Mouse (Mus musculus) layer of hippocampus, adult 8-10 months (tissue): ENCODE data around the gene Mat2a. TPM values are rescaled to one million over a fixed set of nuclear protein-coding genes. Genes with fewer than 3 reads are reported as not detected.

Experiments used
- DNase-seq, 2 experiments: peaks; one replicate each; pipeline ENCODE4 v3.0.0; 2022; ENCODE audit warnings: low spot score in 2 of 2
- total RNA-seq, 4 experiments: library from RNA; stranded (reverse); gene quantifications; 2 replicates each; pipeline ENCODE4 v1.2.4; 2022

Gene Mat2a
- total RNA-seq, 4 experiments from 2014 or later = 176 to 184 (median 179) TPM

- DNase-seq = no peak
Measured at GRCm38 (mm10) chr6:72383142-72383820, 56.1 kb downstream of the Mat2a start.

Other genes starting within 250 kb of the Mat2a start
- 1 to 10 TPM; 2.5 to 3.4 (median 3.3) TPM for gene Atoh8, start 204.0 kb downstream of the Mat2a start, total RNA-seq
- not detected for gene Sftpb, start 134.9 kb downstream of the Mat2a start, total RNA-seq
- 10 to 100 TPM; 31.3 to 34.3 (median 32.4) TPM for gene Usp39, start 94.4 kb downstream of the Mat2a start, total RNA-seq
- 10 to 100 TPM; 15.6 to 19.6 (median 18.1) TPM for gene 0610030E20Rik, start 92.2 kb downstream of the Mat2a start, total RNA-seq
- 10 to 100 TPM; 10.9 to 13.4 (median 11.4) TPM for gene Tmem150a, start 84.1 kb downstream of the Mat2a start, total RNA-seq
- 10 to 100 TPM; 72.3 to 86.0 (median 78.8) TPM for gene Rnf181, start 72.6 kb downstream of the Mat2a start, total RNA-seq
- 1 to 10 TPM; 3.8 to 8.8 (median 7.4) TPM for gene Vamp5, start 59.1 kb downstream of the Mat2a start, total RNA-seq
- 10 to 100 TPM; 12.5 to 33.9 (median 22.4) TPM for gene Vamp8, start 48.9 kb downstream of the Mat2a start, total RNA-seq
- 10 to 100 TPM; 24.5 to 33.3 (median 28.5) TPM for gene Ggcx, start 25.2 kb downstream of the Mat2a start, total RNA-seq
- 1 to 10 TPM in 2 of 4 experiments, under 1 TPM in 2; 0.47 to 1.8 (median 1.3) TPM for gene Sh2d6, start 82.1 kb upstream of the Mat2a start, total RNA-seq
- 10 to 100 TPM in 2 of 4 experiments, 1 to 10 TPM in 2; 4.6 to 31.2 (median 16.4) TPM for gene Capg, start 104.8 kb upstream of the Mat2a start, total RNA-seq
- gene Elmod3, start 158.9 kb upstream of the Mat2a start, total RNA-seq = 10 to 100 TPM; 24.3 to 30.2 (median 26.8) TPM
- gene Retsat, start 158.9 kb upstream of the Mat2a start, total RNA-seq = 100 to 1,000 TPM in 1 of 4 experiments, 10 to 100 TPM in 3; 63.5 to 114 (median 84.2) TPM
- gene Tgoln1, start 177.4 kb upstream of the Mat2a start, total RNA-seq = 100 to 1,000 TPM in 2 of 4 experiments, 10 to 100 TPM in 2; 92.8 to 106 (median 98.1) TPM